Mouse (Mus musculus) lung, postnatal 0 days (tissue): ENCODE measurements at regions not wholly inside any gene's neighbourhood (a gene's known extent, or its start where the extent isn't known, plus 50 kb on each side); places are given as distances from the start of the nearest gene placed in this dataset.

Experiments
- CTCF ChIP-seq: IDR thresholded peaks from 2 replicates; pipeline ENCODE4 v1.5.1; 2016; ENCODE audit warnings: antibody characterized with exemption, mild to moderate bottlenecking
- EP300 ChIP-seq: IDR thresholded peaks from 2 replicates; pipeline ENCODE4 v1.6.1; 2016; ENCODE audit warnings: antibody characterized with exemption, mild to moderate bottlenecking, control low read depth

GRCm38 (mm10) chr3:61839355-61840009 lies 473.7 kb upstream of the B430305J03Rik start:
- TF ChIP-seq CTCF (peak; percentile 59), EP300 (no peak)
